Mouse (Mus musculus) A20 (cell line): ENCODE results near the gene Rnf166.
A peak's percentile ranks its signal among the peaks of the same experiment; 100 is the strongest.

Experiments used
- DNase-seq: peaks from one replicate; pipeline ENCODE4 v3.0.0-alpha.2; 2011; ENCODE audit warnings: low read depth, low spot score

Rnf166 gene

GRCm38 (mm10) chr8:122469407-122469806 is 6.5 kb downstream of the Rnf166 start:
- DNase-seq: no peak

DNA sequence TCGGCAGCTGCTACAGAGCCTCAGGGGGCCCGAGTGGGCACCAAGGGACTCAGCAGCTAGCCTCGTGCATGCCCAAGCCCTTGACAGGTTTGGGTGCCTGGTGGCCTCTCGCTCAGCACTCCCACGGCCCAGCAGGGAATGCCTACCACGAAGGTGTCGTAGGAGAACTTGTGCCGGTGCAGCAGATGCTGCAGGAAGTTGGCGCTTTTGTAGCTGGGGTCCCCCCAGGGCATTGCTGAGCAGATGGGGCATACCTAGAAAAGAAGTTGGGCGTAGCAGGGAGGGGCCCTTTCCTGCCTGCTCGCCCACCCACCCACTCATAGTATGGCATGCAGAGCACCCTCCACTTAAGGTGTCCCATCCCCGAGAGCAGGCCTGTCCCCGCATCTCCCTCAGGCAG is 8.0 kb downstream of the Rnf166 start:
- DNase-seq: no peak

GRCm38 (mm10) chr8:122464985-122465384 is 10.9 kb downstream of the Rnf166 start:
- DNase-seq: no peak

- DNase-seq: no peak
Measured at GRCm38 (mm10) chr8:122463651-122464640, 11.9 kb downstream of the Rnf166 start.

GRCm38 (mm10) chr8:122462510-122462909 is 13.4 kb downstream of the Rnf166 start:
- no peak for DNase-seq

DNA sequence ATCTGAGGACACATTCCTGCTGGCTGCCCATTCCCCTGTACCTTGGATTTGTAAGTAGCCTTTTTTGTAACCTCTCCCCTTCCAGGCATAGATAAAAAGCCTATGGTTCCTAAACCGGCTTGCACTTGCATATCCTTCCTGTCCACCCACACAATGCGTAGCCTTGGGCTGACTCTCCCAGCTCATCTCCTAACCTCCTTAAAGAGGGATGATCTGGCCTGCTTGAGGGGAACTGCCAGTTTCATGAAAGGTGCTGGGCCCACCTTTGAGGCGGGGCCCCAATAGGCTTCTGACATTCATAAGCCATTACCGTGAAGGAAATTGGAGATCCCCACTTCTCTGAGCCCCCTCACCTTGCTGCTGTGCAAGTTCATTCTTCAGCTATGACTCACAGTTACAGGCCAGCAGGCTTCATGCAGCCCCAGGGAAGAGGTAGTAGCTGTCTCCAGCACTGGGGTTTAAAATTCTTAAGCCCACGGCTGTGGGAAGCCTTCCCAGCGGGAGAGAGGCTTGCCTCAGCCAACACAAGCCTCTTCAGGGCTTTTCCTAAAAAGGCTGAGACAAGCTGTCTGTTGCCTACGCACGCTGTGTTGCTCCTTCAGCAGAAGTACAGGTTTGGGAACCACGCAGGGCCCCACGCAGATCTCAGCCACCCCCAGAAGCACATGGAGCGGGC is 14.3 kb downstream of the Rnf166 start:
- peak; percentile 40 for DNase-seq

- peak; percentile 78 for DNase-seq
Measured at GRCm38 (mm10) chr8:122460524-122461472, 15.1 kb downstream of the Rnf166 start, which contains the start of gene Snai3. Snai3 (minus strand) TSS chr8:122460733.

DNA sequence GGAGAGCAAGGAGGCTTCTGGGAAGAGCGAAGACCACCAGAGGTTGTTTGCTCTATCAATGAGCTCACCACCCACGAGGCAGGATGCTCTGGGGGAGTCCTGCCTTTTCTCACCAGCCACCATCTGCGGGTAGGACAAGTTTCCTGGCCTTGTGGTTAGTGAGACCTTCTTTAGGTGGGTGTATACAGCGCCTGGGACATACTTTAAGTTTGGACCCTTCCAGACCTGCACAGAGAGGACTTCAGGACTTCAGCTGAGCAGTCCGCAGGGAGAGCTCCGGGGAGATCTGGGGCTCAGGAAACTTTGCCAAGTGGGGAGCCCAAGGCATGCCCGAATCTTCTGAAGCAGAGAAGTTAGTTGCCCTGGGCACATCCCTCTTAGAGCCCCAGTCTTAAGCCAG is 15.9 kb downstream of the Rnf166 start:
- DNase-seq: no peak

GRCm38 (mm10) chr8:122459218-122459900 is 16.5 kb downstream of the Rnf166 start:
- DNase-seq: peak; percentile 38

- DNase-seq: no peak
Measured at GRCm38 (mm10) chr8:122457171-122457570, 18.7 kb downstream of the Rnf166 start.

- DNase-seq: no peak
Measured at GRCm38 (mm10) chr8:122454409-122454808, 21.5 kb downstream of the Rnf166 start.

DNA sequence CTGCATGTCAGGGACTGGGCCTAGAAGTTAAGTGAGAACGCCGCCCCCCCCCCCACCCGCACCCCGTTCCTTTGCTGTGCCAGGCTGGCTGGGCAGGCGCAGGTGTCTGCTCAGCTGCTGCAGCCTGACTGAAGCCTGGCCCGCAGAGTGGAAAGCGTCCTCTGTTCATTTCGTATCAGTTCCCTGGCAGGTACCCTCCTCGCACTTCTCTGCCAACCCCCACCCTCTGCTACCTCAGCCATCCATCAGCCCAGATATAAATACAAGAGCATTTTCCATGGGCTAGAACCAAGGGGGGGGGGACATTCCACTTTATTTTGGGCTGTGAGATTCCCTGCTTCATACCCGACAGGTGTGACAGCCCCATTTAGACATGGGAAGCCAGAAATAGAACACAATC is 23.7 kb downstream of the Rnf166 start:
- DNase-seq: no peak

- DNase-seq: no peak
Measured at GRCm38 (mm10) chr8:122451161-122451703, 24.6 kb downstream of the Rnf166 start.

DNA sequence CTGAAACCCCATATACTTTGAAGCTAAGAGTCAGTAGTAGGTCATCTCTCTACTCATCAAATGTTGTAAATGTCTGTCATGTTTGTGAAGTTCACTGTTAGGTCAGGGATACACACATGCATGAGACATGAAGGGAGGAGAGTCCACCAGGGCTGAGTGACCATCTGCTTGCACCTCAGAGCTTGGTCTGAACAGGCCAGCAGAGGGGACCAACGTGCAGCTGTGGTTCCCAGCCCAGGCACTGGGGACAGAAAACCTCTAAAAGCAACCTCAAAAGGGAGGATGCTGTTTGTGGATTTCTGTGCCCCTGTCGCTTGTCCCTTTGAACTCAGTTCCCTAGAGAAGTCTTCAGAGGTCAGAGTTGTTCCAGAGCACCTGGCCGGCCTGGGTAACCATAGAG is 30.7 kb downstream of the Rnf166 start:
- DNase-seq: no peak

- peak; percentile 81 for DNase-seq
Measured at GRCm38 (mm10) chr8:122444058-122444748, 31.7 kb downstream of the Rnf166 start.

GRCm38 (mm10) chr8:122443262-122444006 is 32.4 kb downstream of the Rnf166 start, which contains the start of gene Mvd:
Mvd (minus strand) TSS chr8:122443422.
- peak; percentile 100 for DNase-seq

DNA sequence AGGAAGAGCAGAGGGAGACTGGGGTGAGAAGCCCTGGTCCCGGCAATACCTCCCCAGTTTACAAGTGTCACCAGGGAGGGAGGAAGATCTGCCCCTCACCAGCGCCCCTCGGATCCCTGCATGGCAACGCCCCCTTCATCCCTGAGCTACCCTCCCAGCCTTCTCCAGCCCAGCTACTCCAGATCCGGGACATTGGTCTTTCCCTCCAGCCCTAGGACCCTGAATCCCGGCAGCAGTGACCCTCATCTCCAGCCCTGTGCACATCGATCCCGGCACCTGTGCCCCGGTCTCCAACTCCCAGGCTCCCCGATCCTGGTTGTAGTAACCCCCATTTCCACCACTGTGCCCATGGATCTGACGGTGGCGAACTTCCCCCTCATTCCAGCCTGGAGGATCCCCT is 33.1 kb downstream of the Rnf166 start:
- DNase-seq: no peak

GRCm38 (mm10) chr8:122442356-122442755 is 33.5 kb downstream of the Rnf166 start:
- DNase-seq: no peak

DNA sequence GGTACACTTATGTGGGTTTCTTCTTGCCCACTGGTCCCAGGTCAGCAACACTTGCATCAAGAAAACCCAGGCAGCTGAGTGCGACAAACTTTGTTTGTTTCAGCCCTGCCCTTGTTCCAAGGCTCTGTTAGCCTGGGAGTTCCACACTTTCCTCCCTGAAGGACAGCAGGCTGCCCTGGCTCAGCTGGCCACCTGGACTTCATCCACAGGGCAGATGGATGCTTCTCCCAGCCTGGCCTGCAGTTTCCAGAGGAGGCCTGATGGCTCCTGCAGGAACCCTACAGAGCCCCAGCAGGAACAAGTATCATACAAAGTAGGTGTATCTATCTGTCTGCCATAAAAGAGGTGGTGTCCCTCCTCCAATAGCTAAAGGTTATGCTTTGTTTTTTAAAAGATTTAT is 34.5 kb downstream of the Rnf166 start:
- no peak for DNase-seq
